ENCODE assay signal across 8 mouse cellular contexts in the genomic region with DNA sequence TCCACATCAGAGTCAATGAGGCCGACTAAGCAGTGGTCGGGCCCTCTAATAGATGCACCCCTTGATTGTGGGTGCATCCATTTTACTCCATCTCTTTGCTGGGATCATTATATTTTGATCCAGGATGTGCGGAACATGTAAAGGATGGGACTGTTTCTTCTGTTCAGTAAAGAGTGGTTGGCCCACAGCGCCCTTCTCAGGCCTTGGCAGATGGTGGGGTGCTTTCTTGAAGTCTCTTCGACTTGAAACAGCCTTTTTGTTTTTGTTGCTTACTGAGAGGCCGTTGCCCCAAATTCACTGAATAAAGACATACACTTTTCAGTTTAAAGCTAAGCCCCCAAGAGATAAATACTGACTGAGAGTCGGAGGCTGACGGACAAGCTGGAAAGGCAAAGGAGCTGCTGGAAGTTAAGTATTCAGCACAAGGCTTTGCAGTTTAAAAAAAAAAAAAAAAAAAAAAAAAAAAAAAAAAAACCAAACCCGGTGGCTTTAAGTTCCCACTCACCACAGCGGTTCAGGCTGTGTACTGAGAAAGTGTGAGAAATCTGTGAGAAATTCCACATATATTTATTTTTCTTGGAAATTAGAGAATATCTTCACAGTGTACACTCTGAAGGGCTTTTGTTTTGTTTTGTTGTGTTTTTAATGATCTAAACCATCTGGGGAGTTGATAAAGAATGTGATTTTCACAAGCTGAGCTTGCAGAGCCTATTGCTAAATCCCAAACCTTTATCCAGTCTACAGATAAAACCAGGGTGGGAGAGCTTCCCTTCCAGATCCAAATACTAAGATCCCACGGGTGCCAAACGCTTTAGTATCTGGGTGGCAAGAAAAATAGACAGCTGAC.
DNase-seq lines count a peak whose midpoint lies in the region; ATAC-seq and TF ChIP-seq lines count a peak whose summit lies in the region.

No protein-coding gene starts in this region.

- TF ChIP-seq POLR2A in myocyte (IDR thresholded peaks at IDR 0.05; ENCODE audit: insufficient read length, low read depth) = no peak

- H3K27me3 ChIP-seq in heart, postnatal 0 days (ENCODE audit: control insufficient read depth, insufficient read depth, low read length) = no peaks in the 10 kb centered on the region
- H3K27me3 ChIP-seq in myocyte (ENCODE audit: control insufficient read depth, insufficient read depth, insufficient read length) = no peaks in the 10 kb centered on the region

- peak overlapping the region; percentile 59 for H3K27ac ChIP-seq in heart, postnatal 0 days (ENCODE audit: low read depth)

- H3ac ChIP-seq in myocyte (ENCODE audit: control insufficient read depth, insufficient read length) = no peak overlapping the region

- H3K79me2 ChIP-seq in myocyte (ENCODE audit: control insufficient read depth, insufficient read depth) = no peaks in the 10 kb centered on the region

- no peak overlapping the region for H3K9ac ChIP-seq in heart, postnatal 0 days (replicated peaks; ENCODE audit: low read depth, low read length)

- peak; percentile 15 to 38 for DNase-seq in layer of hippocampus, postnatal 10 days (ENCODE audit: low spot score in 2 of 2)
- DNase-seq in layer of hippocampus, adult 9-11 months = no peak
- DNase-seq in embryo, embryonic 11 days = peak; percentile 17
- peak; percentile 52 for DNase-seq in heart, postnatal 0 days (ENCODE audit: low spot score)
- no peak for DNase-seq in adrenal gland, adult 2 months
- no peak for DNase-seq in T-cell, adult 2 months (ENCODE audit: low spot score)

- TF ChIP-seq EP300 in heart, postnatal 0 days (IDR thresholded peaks at IDR 0.05; ENCODE audit: low read depth) = no peak

- WGBS in heart, postnatal 0 days = 52% methylated on average over 12 of the region's 12 CpGs

- H3K9me3 ChIP-seq in heart, postnatal 0 days (replicated peaks; ENCODE audit: control insufficient read depth, low read length) = 0 out of 2 replicates have a peak, but pooled peaks cover 8% of the 10 kb centered on the region

- TF ChIP-seq CTCF in heart, postnatal 0 days (IDR thresholded peaks at IDR 0.05; ENCODE audit: low read depth) = no peak

- H3K4me2 ChIP-seq in heart, postnatal 0 days (ENCODE audit: low read depth, low read length) = no peak overlapping the region
- peak overlapping the region; percentile 12 for H3K4me2 ChIP-seq in myocyte (ENCODE audit: low read depth)

- ATAC-seq in heart, postnatal 0 days (ENCODE audit: insufficient read depth, low read depth) = no peak; the same call in 1 of the 2 replicates
- no peak for ATAC-seq in monocyte, adult 5-6 weeks (replicated peaks; ENCODE audit: insufficient number of reproducible peaks, low FRiP score, low TSS enrichment, poor library complexity, severe bottlenecking)

- H3K36me3 ChIP-seq in heart, postnatal 0 days (replicated peaks; ENCODE audit: control insufficient read depth, insufficient read depth, low read length) = no peaks in the 10 kb centered on the region
- H3K36me3 ChIP-seq in myocyte (ENCODE audit: control insufficient read depth, insufficient read depth) = no peaks in the 10 kb centered on the region

- H3K4me3 ChIP-seq in heart, postnatal 0 days (ENCODE audit: low read depth, low read length) = no peak overlapping the region
- H3K4me3 ChIP-seq in myocyte = no peak overlapping the region

- peaks cover 16% of the 10 kb centered on the region for H3K4me1 ChIP-seq in heart, postnatal 0 days (ENCODE audit: control insufficient read depth, insufficient read depth)

TF ChIP-seq in myocyte, 11 proteins besides CTCF, POLR2A, EP300 and RAD21:
- TF ChIP-seq TCF12 (IDR thresholded peaks at IDR 0.05; ENCODE audit: insufficient read depth, poor library complexity, severe bottlenecking) (no peak), POLR2AphosphoS2 (IDR thresholded peaks at IDR 0.05; ENCODE audit: insufficient read length, low read depth) (no peak)

Comparison
In these comparisons a context has a peak if more than half of its experiments do, and no peak if none do; other contexts are left out.
1. DNase-seq: peak in layer of hippocampus, postnatal 10 days (2 of 2), embryo, embryonic 11 days (single experiment) and heart, postnatal 0 days (single experiment); none in layer of hippocampus, adult 9-11 months (single experiment), adrenal gland, adult 2 months (single experiment) and T-cell, adult 2 months (single experiment).